Mouse (Mus musculus) C2C12 (cell line): Measurements from ENCODE around the gene Tmtc1.

Experiments used
- CTCF ChIP-seq: IDR thresholded peaks from one replicate; pipeline ENCODE4 v1.5.1; 2011; ENCODE audit not compliant: control insufficient read depth, insufficient read depth, insufficient read length
- MYOD1 ChIP-seq: IDR thresholded peaks from one replicate; pipeline ENCODE4 v1.6.1; 2011; ENCODE audit warnings: low read depth; ENCODE audit not compliant: control insufficient read depth, insufficient read length
- USF1 ChIP-seq: IDR thresholded peaks from one replicate; pipeline ENCODE4 v1.6.1; 2011; ENCODE audit warnings: low read depth, mild to moderate bottlenecking, control low read depth, moderate library complexity

- TF ChIP-seq CTCF (no peak), USF1 (no peak), MYOD1 (no peak)
Observed at GRCm38 (mm10) chr6:148443726-148444701, at the start of gene Tmtc1.
